Mouse (Mus musculus): ENCODE data around the gene 1600002K03Rik. TPM values are rescaled to one million over a fixed set of nuclear protein-coding genes. Genes with fewer than 3 reads are reported as not detected.

1600002K03Rik gene
- total RNA-seq, 2 experiments from 2014 or later, result not detected

- ATAC-seq (replicated peaks; ENCODE audit: low FRiP score, poor library complexity, severe bottlenecking), result no peak
Measured at GRCm38 (mm10) chr10:80177441-80178279, 4.9 kb downstream of the 1600002K03Rik start.

DNA sequence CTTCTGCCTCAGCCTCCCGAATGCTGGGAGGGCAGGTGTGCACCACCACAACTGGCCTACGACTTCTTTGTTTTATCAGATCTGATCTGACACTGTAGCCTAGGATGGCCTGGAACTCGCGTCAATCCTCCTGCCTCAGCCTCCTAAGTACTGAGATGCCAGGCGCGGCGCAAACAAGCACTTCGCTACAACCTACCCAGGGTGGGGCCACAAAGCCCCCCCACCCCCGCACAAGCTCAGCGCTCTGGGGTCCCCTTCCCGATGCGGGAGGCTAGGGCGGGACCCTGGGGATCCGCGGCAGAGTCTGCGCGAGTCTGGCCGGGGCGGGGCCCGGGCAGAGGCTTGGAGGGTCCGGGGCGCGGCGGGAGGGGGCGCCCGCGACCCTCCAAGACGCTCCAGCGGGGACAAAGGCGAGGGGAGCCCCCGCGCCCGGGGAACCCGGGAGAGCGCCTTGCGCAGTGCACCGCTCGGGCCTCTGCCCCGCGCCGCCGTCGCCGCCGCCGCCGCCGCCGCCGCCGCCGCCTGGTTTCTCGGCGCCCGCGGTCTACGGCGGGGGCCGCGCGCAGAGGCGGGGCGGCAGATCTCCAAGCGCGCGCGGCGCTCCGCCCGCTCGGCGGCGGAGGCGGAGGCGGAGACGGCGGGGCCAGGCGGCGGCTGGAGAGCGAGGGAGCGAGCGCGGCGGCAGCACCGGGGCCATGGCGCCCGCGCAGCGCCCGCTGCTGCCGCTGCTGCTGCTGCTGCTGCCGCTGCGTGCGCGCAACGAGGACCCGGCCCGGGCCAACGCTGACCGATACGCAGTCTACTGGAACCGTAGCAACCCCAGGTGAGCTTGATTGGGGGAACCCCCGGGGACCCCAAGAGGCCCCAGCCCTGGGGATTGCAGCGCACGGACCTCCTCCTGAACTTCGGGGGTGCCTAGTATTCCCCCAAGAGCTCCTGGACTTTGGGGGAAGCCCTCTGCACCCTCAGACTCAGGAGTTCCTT lies 6.6 kb downstream of the 1600002K03Rik start, which contains the start of gene Efna2:
Efna2 (plus strand) TSS at position 415 of the 984 bp plus-strand sequence.
- no peak for ATAC-seq (replicated peaks; ENCODE audit: low FRiP score, poor library complexity, severe bottlenecking)

DNA sequence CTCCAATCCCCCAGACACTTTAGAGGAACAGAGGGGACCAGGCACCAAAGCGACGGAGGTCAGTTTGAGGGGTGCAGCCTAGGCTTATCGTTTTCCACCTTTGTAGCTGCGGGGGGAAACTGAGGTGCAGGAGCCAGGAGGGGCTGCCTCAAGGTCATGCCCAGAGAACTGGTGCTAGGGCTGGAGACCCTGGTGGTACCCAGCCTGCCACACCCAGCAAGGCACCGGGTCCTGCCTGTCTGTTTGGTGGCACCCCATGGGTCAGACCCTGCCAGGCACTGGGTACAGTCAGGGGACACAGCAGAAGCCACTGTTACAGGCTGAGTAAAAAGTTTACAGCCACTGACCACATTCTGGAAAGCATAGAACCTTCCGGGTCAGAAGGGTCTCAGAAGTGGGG lies 7.5 kb downstream of the 1600002K03Rik start:
- no peak for ATAC-seq (replicated peaks; ENCODE audit: low FRiP score, poor library complexity, severe bottlenecking)

GRCm38 (mm10) chr10:80180823-80181222 lies 8.1 kb downstream of the 1600002K03Rik start:
- no peak for ATAC-seq (replicated peaks; ENCODE audit: low FRiP score, poor library complexity, severe bottlenecking)

DNA sequence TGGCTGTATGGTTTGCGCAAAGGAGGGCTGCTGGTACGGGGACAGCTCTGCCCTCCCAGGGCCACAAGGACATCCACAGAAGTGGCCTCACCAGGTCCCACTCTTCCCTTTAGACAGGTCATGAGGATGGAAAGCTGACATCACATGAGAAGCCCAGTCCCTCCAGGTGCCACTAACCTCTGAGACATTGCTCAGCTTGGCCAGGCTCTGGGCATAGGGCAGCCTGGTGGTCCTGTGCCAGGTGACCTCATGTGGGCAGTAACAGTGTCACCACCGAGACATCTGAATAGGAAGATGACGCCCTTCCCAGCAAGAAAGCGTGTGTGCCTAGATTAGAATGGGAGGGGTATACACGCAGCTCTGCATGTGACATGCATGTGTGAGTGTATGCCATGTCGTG lies 9.8 kb downstream of the 1600002K03Rik start:
- no peak for ATAC-seq (replicated peaks; ENCODE audit: low FRiP score, poor library complexity, severe bottlenecking)

GRCm38 (mm10) chr10:80186649-80187048 lies 13.9 kb downstream of the 1600002K03Rik start:
- ATAC-seq (replicated peaks; ENCODE audit: low FRiP score, poor library complexity, severe bottlenecking), result no peak

- ATAC-seq (replicated peaks; ENCODE audit: low FRiP score, poor library complexity, severe bottlenecking), result no peak
Measured at GRCm38 (mm10) chr10:80187739-80188138, 15.0 kb downstream of the 1600002K03Rik start.

DNA sequence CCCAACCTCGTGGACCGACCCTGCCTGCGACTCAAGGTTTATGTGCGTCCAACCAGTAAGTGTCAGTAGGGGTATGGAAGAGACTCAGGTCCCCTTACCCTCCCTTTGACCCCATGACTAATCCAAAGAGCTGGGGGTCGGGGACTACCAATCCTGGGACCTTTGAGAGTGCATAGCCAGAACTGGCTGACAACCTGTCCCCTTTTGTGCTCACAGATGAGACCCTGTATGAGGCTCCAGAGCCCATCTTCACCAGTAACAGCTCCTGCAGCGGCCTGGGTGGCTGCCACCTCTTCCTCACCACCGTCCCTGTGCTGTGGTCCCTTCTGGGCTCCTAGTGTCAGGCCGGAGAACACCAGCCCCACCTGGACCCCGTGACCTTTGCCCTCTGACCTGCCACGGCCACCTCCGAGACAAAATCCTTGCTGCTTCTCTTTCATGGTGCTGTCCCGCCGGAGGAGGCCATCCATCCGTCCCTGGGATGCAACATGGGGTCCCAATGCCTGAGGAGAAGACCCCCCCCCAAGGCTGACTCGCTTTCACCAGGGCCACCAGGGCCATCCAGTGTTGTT lies 15.8 kb downstream of the 1600002K03Rik start:
- no peak for ATAC-seq (replicated peaks; ENCODE audit: low FRiP score, poor library complexity, severe bottlenecking)

DNA sequence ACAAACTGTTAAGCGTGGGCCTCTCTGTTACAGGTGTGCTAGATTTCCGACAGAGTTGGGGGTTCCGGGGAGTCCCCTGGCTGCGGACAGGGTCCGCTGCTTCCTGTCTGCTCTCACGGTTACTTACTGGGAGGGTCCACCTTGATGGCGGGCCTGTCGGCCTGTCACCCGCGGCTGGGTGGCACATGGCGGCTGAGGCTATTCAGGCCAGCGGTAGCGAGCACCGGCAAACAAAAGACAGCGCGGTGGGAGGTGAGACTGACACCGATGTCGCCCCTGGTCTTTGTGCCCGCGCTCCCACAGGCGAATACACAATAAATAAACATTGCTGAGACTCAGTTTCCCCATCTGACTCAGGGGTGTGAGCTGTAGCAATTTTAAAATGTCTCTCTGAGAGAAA lies 17.3 kb downstream of the 1600002K03Rik start:
- ATAC-seq (replicated peaks; ENCODE audit: low FRiP score, poor library complexity, severe bottlenecking), result no peak

- ATAC-seq (replicated peaks; ENCODE audit: low FRiP score, poor library complexity, severe bottlenecking), result no peak
Measured at GRCm38 (mm10) chr10:80190491-80191051, 17.8 kb downstream of the 1600002K03Rik start.

DNA sequence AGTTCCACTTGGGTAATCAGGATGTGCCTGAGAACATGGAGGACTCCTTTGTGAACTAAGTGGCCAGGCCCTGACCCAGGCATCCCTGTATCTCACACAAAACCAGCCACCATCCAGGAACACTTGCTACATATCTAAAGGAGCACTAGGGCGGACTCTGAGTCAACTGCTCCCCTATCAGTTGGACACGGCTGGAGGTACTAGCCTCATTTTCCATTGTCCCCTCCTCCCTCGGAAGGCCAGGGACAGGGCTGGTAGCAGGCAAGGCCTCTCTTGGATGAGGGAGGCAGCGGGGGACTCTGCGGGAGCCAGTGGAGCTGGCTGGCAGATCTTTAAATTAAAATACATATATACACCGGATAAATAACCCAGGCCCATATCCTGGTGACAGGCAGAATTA lies 21.2 kb downstream of the 1600002K03Rik start:
- no peak for ATAC-seq (replicated peaks; ENCODE audit: low FRiP score, poor library complexity, severe bottlenecking)

DNA sequence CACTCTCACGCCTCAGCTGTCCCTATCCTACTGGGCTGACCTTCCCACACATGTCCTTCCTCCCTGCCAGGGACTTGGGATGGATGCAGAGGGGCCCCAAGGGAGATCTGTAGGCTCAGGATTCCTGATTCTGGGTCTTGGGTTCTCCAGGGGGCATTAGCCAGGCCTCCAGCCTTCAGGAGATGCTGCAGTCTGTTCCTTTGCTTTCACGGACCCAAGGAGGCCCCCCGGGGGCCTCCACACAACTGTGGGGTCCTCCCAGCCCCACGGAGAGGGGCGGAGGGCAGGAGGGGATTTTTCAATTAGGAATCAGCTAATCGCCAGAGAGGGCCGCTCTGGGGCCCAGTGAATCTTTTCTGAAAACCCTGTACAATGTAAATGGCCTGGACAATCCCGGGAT lies 21.7 kb downstream of the 1600002K03Rik start:
- ATAC-seq (replicated peaks; ENCODE audit: low FRiP score, poor library complexity, severe bottlenecking), result no peak

DNA sequence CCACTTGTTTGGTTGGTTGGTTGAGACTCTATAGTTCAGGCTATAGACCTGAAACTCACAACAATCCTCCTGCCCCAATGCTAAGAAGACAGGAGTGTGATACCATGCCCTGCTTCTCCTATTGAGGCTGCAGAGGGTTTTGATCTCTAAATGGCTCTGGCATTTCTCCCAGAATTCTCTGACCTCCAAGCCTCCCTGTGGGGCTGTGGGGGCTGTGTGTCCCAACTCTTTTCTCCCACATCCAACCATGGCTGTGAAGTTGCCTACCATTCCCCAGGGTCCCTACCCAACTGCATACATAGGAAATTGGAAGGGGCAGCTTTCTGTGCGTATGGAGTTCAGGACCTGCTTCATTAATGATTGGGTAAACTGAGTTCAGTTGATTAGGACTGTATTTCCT lies 23.4 kb downstream of the 1600002K03Rik start:
- no peak for ATAC-seq (replicated peaks; ENCODE audit: low FRiP score, poor library complexity, severe bottlenecking)

- no peak for ATAC-seq (replicated peaks; ENCODE audit: low FRiP score, poor library complexity, severe bottlenecking)
Measured at GRCm38 (mm10) chr10:80196778-80197581, 24.2 kb downstream of the 1600002K03Rik start.

DNA sequence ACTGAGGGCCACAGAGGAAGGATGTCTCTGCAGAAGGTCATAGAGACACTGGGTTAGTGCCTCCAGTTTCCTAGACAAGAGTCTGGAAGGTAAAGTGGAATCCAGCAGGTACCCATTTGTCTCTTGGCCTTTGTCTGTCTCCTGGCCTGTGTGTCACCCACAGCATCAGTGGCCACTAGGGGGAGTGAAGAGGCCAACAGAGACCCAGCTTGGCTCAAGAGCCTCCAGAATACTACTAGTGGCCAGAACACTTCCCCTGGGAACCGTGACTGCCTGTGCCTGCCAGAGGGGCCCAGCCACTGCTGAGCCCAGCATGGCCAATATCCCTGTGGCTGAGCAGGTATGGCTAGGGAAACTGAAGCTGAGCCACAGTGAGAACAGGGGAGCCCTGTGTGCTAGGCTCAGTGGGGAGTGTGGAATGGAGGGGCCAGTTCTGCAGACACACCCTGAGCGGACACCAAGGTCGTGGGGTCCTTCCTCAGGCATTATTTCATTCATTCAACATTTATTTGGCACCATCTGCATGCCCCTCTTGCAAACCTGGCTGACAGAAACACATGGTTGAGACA lies 26.8 kb downstream of the 1600002K03Rik start:
- peak; percentile 90 for ATAC-seq (replicated peaks; ENCODE audit: low FRiP score, poor library complexity, severe bottlenecking)

GRCm38 (mm10) chr10:80200485-80200884 lies 27.7 kb downstream of the 1600002K03Rik start:
- ATAC-seq (replicated peaks; ENCODE audit: low FRiP score, poor library complexity, severe bottlenecking), result no peak

DNA sequence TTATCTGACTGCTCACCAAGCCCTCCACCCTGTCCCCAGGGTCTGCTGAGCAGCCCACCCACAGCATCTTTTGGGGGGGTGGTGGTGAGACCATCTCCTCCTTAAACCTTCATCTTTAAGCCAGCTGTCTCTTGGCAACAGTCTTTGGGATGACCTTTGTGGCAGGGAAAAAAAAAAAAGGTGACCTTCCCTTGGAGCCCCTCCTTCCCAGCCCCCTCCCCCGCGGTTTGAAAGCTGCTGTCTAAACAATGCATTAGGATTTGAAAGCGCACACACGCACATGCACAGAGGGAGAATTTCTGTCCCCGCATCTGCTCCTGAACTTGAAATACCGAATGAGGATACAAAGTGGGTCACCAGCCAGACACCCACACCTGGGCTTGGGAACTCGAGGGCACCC lies 31.3 kb downstream of the 1600002K03Rik start:
- no peak for ATAC-seq (replicated peaks; ENCODE audit: low FRiP score, poor library complexity, severe bottlenecking)

DNA sequence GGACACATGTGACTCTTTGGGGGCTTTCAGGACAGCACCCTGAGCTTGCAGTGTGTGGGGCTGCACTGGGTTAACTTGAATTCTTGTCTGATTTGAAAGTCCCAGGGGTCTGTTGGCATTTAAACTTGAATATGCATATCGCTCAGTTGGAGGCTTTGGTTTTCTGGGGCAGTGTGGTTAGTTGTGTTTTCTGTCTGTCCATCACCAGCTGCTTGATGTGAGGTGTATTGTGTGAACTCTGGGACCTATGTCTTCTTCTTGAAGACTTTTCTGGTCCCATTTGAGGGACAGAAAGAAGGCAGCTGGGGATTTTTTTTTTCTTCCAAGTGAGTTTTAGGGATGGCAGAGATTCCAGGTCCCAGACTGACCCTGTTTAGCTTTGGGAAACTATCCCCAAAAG lies 34.5 kb downstream of the 1600002K03Rik start:
- ATAC-seq (replicated peaks; ENCODE audit: low FRiP score, poor library complexity, severe bottlenecking), result no peak

DNA sequence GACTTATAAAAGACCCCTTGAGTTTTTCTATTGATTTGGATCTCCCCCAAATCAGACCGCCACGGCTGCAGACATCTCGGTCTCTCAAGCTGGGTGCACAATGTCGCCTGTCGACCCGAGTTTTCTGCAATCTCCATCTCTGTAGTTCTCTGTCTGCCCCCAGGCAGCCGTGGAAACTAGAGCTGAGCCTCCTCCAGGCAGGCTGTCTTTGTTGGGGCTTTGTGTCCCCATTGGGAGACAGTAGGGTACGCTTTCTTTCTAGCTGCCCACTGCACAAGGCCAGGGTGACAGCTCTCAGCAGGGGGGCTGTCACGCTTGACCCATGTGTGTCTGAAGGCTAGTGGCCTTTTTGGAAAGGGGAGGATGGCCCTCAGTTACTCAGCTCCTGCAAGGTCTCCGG lies 34.9 kb downstream of the 1600002K03Rik start:
- ATAC-seq (replicated peaks; ENCODE audit: low FRiP score, poor library complexity, severe bottlenecking), result no peak

Data from erythroid progenitor cell, adult 5-6 weeks (primary cell).